Mouse (Mus musculus) macrophage (primary cell): ENCODE results near the gene Med24. TPM values are rescaled to one million over a fixed set of nuclear protein-coding genes. Genes with fewer than 3 reads are reported as not detected.
A peak's percentile ranks its signal among the peaks of the same experiment; 100 is the strongest.

ENCODE experiments used
- H3K27ac ChIP-seq: fragments of 350-480 bp; formaldehyde crosslinking; 2 replicates; pipeline ENCODE4 v1.9.0; 2021
- H3K36me3 ChIP-seq: fragments of 350-480 bp; formaldehyde crosslinking; 2 replicates; pipeline ENCODE4 v1.9.0; 2021; ENCODE audit errors: inconsistent target
- H3K4me3 ChIP-seq: fragments of 350-480 bp; formaldehyde crosslinking; 2 replicates; pipeline ENCODE4 v1.9.0; 2021; ENCODE audit errors: inconsistent target
- H3K79me2 ChIP-seq: fragments of 350-480 bp; formaldehyde crosslinking; 2 replicates; pipeline ENCODE4 v1.9.0; 2021; ENCODE audit errors: inconsistent target
- WGBS: methylation state at CpG from one replicate; pipeline ENCODE4 v1.1.7; 2026; ENCODE audit warnings: inconsistent platforms; ENCODE audit not compliant: missing documents; 5-methylcytosine and 5-hydroxymethylcytosine counted together
- polyA plus RNA-seq: library from polyadenylated mRNA; stranded (reverse); fragments of 250-400 nt; gene quantifications from 3 replicates; pipeline ENCODE4 v1.2.4, GENCODE M21; 2018; ENCODE audit warnings: inconsistent platforms

Gene Med24
- polyA plus RNA-seq, 1 experiment from 2014 or later = 19.2 TPM

GRCm38 (mm10) chr11:98708282-98708956 lies 20.8 kb downstream of the Med24 start:
- Histone ChIP-seq H3K36me3 (peaks cover 25% of the 10 kb centered on the region; the same call in 1 of the 2 replicates), H3K27ac (peak overlapping the region; percentile 93), H3K4me3 (no peak overlapping the region; the same call in 1 of the 2 replicates), H3K79me2 (no peaks in the 10 kb centered on the region)
- WGBS = 23% methylated on average over 19 of the region's 19 CpGs

- no peak overlapping the region for H3K4me3 ChIP-seq
- 94% methylated on average over 17 of the region's 22 CpGs for WGBS
- peak overlapping the region; percentile 93 for H3K27ac ChIP-seq
- H3K79me2 ChIP-seq = no peaks in the 10 kb centered on the region
- peaks cover 25% of the 10 kb centered on the region; the same call in 1 of the 2 replicates for H3K36me3 ChIP-seq
These were observed 21.6 kb downstream of the Med24 start for GRCm38 (mm10) chr11:98707401-98708281.

- no peak overlapping the region for H3K4me3 ChIP-seq
- H3K79me2 ChIP-seq = no peaks in the 10 kb centered on the region
- H3K36me3 ChIP-seq = peaks cover 25% of the 10 kb centered on the region; the same call in 1 of the 2 replicates
- H3K27ac ChIP-seq = no peak overlapping the region
- WGBS = 90% methylated on average over 7 of the region's 10 CpGs
These were observed 24.2 kb downstream of the Med24 start for GRCm38 (mm10) chr11:98705021-98705420.

GRCm38 (mm10) chr11:98702323-98702722 lies 26.9 kb downstream of the Med24 start:
- WGBS = 83% methylated on average over 5 of the region's 5 CpGs
- no peak overlapping the region for H3K27ac ChIP-seq
- H3K4me3 ChIP-seq = no peak overlapping the region
- H3K79me2 ChIP-seq = no peaks in the 10 kb centered on the region
- H3K36me3 ChIP-seq = peaks cover 24% of the 10 kb centered on the region; the same call in 1 of the 2 replicates

- 93% methylated on average over 10 of the region's 10 CpGs for WGBS
- Histone ChIP-seq H3K36me3 (peaks cover 16% of the 10 kb centered on the region; the same call in 1 of the 2 replicates), H3K27ac (no peak within 1 kb of the TSS), H3K79me2 (no peaks in the 10 kb centered on the region), H3K4me3 (no peak within 1 kb of the TSS)
These were observed 28.0 kb downstream of the Med24 start, which contains the start of gene Csf3 for GRCm38 (mm10) chr11:98701213-98701670. Gene Csf3, plus strand, starts transcription at chr11:98701263.

GRCm38 (mm10) chr11:98699911-98700310 lies 29.3 kb downstream of the Med24 start:
- H3K79me2 ChIP-seq = no peaks in the 10 kb centered on the region
- 30% methylated on average over 4 of the region's 4 CpGs for WGBS
- peaks cover 14% of the 10 kb centered on the region; the same call in 1 of the 2 replicates for H3K36me3 ChIP-seq
- no peak overlapping the region for H3K4me3 ChIP-seq
- no peak overlapping the region for H3K27ac ChIP-seq

GRCm38 (mm10) chr11:98698849-98699640 lies 30.2 kb downstream of the Med24 start:
- H3K79me2 ChIP-seq = no peaks in the 10 kb centered on the region
- no peak overlapping the region for H3K27ac ChIP-seq
- no peak overlapping the region for H3K4me3 ChIP-seq
- peaks cover 17% of the 10 kb centered on the region; the same call in 1 of the 2 replicates for H3K36me3 ChIP-seq
- WGBS = 90% methylated on average over 16 of the region's 16 CpGs

- no peaks in the 10 kb centered on the region for H3K79me2 ChIP-seq
- peaks cover 34% of the 10 kb centered on the region for H3K36me3 ChIP-seq
- no peak overlapping the region for H3K27ac ChIP-seq
- H3K4me3 ChIP-seq = no peak overlapping the region
- 90% methylated on average over 12 of the region's 12 CpGs for WGBS
These were observed 32.0 kb downstream of the Med24 start for GRCm38 (mm10) chr11:98697225-98697624.

GRCm38 (mm10) chr11:98696454-98697216 lies 32.6 kb downstream of the Med24 start:
- H3K27ac ChIP-seq = no peak overlapping the region

GRCm38 (mm10) chr11:98695408-98695807 lies 33.8 kb downstream of the Med24 start:
- no peak overlapping the region for H3K4me3 ChIP-seq
- H3K79me2 ChIP-seq = no peaks in the 10 kb centered on the region
- WGBS = 93% methylated on average over 14 of the region's 14 CpGs
- no peak overlapping the region for H3K27ac ChIP-seq
- H3K36me3 ChIP-seq = peaks cover 53% of the 10 kb centered on the region

More at GRCm38 (mm10) chr11:98696454-98697216, 32.6 kb downstream of the Med24 start:
- Histone ChIP-seq H3K36me3 (peaks cover 40% of the 10 kb centered on the region), H3K79me2 (no peaks in the 10 kb centered on the region), H3K4me3 (no peak overlapping the region)
- WGBS = 85% methylated on average over 13 of the region's 14 CpGs

GRCm38 (mm10) chr11:98694301-98694700 lies 34.9 kb downstream of the Med24 start:
- H3K27ac ChIP-seq = no peak overlapping the region
- peaks cover 64% of the 10 kb centered on the region for H3K36me3 ChIP-seq
- WGBS = 92% methylated on average over 9 of the region's 9 CpGs
- no peak overlapping the region for H3K4me3 ChIP-seq
- no peaks in the 10 kb centered on the region for H3K79me2 ChIP-seq

- 87% methylated on average over 9 of the region's 9 CpGs for WGBS
- Histone ChIP-seq H3K36me3 (peaks cover 66% of the 10 kb centered on the region), H3K4me3 (no peak overlapping the region), H3K27ac (no peak overlapping the region), H3K79me2 (no peaks in the 10 kb centered on the region)
These were observed 35.5 kb downstream of the Med24 start for GRCm38 (mm10) chr11:98693746-98694145.

- Histone ChIP-seq H3K4me3 (no peak overlapping the region), H3K27ac (no peak overlapping the region), H3K36me3 (peaks cover 70% of the 10 kb centered on the region), H3K79me2 (no peaks in the 10 kb centered on the region)
- WGBS = 81% methylated on average over 13 of the region's 13 CpGs
These were observed 36.0 kb downstream of the Med24 start for GRCm38 (mm10) chr11:98693201-98693600.
